Mouse (Mus musculus): ENCODE measurements around the gene Iqgap2. TPM values are rescaled to one million over a fixed set of nuclear protein-coding genes. Genes with fewer than 3 reads are reported as not detected.

The Iqgap2 gene
- polyA plus RNA-seq, 1 experiment from 2014 or later, result 8.5 TPM

- H3K4me1 ChIP-seq (ENCODE audit: control insufficient read depth, insufficient read depth, low read length), result no peaks in the 10 kb centered on the region
- no peaks in the 10 kb centered on the region for H3K9me3 ChIP-seq (replicated peaks; ENCODE audit: control insufficient read depth, low read length)
- no peak overlapping the region for H3K9ac ChIP-seq (ENCODE audit: low read depth, low read length)
- H3K36me3 ChIP-seq (ENCODE audit: control insufficient read depth, insufficient read depth, low read length), result no peaks in the 10 kb centered on the region
- whole genome bisulfite sequencing (ENCODE audit: insufficient replicate concordance), result 74% methylated on average over 4 of the region's 4 CpGs
- no peak overlapping the region for H3K4me3 ChIP-seq (ENCODE audit: low read depth, low read length)
- no peak overlapping the region for H3K4me2 ChIP-seq
- no peak for ATAC-seq (replicated peaks; ENCODE audit: insufficient number of reproducible peaks, low FRiP score, low TSS enrichment)
- no peak overlapping the region for H3K27ac ChIP-seq (ENCODE audit: low read depth, low read length)
- no peaks in the 10 kb centered on the region for H3K27me3 ChIP-seq (ENCODE audit: control insufficient read depth, insufficient read depth, low read length)
These were observed 176.4 kb downstream of the Iqgap2 start for GRCm38 (mm10) chr13:95715356-95715755.

- no peak overlapping the region for H3K4me3 ChIP-seq (ENCODE audit: low read depth, low read length)
- H3K9ac ChIP-seq (ENCODE audit: low read depth, low read length), result no peak overlapping the region
- 59% methylated on average over 3 of the region's 3 CpGs for WGBS (ENCODE audit: insufficient replicate concordance)
- no peak overlapping the region for H3K4me2 ChIP-seq
- ATAC-seq (replicated peaks; ENCODE audit: insufficient number of reproducible peaks, low FRiP score, low TSS enrichment), result no peak
- H3K27ac ChIP-seq (ENCODE audit: low read depth, low read length), result no peak overlapping the region
- no peaks in the 10 kb centered on the region for H3K27me3 ChIP-seq (ENCODE audit: control insufficient read depth, insufficient read depth, low read length)
- no peaks in the 10 kb centered on the region for H3K9me3 ChIP-seq (replicated peaks; ENCODE audit: control insufficient read depth, low read length)
- no peaks in the 10 kb centered on the region for H3K36me3 ChIP-seq (ENCODE audit: control insufficient read depth, insufficient read depth, low read length)
- no peaks in the 10 kb centered on the region for H3K4me1 ChIP-seq (ENCODE audit: control insufficient read depth, insufficient read depth, low read length)
These were observed 177.3 kb downstream of the Iqgap2 start for GRCm38 (mm10) chr13:95714271-95714975.

- no peak overlapping the region for H3K4me3 ChIP-seq (ENCODE audit: low read depth, low read length)
- no peak for ATAC-seq (replicated peaks; ENCODE audit: insufficient number of reproducible peaks, low FRiP score, low TSS enrichment)
These were observed 179.0 kb downstream of the Iqgap2 start for GRCm38 (mm10) chr13:95712570-95713268.

GRCm38 (mm10) chr13:95712054-95712453 lies 179.7 kb downstream of the Iqgap2 start:
- Histone ChIP-seq H3K9ac (ENCODE audit: low read depth, low read length) (no peak overlapping the region), H3K27me3 (ENCODE audit: control insufficient read depth, insufficient read depth, low read length) (no peaks in the 10 kb centered on the region), H3K36me3 (ENCODE audit: control insufficient read depth, insufficient read depth, low read length) (no peaks in the 10 kb centered on the region), H3K4me2 (no peak overlapping the region), H3K27ac (ENCODE audit: low read depth, low read length) (no peak overlapping the region), H3K4me3 (ENCODE audit: low read depth, low read length) (no peak overlapping the region), H3K9me3 (replicated peaks; ENCODE audit: control insufficient read depth, low read length) (no peaks in the 10 kb centered on the region), H3K4me1 (ENCODE audit: control insufficient read depth, insufficient read depth, low read length) (no peaks in the 10 kb centered on the region)
- ATAC-seq (replicated peaks; ENCODE audit: insufficient number of reproducible peaks, low FRiP score, low TSS enrichment), result no peak

More at GRCm38 (mm10) chr13:95712570-95713268, 179.0 kb downstream of the Iqgap2 start:
- Histone ChIP-seq H3K9me3 (replicated peaks; ENCODE audit: control insufficient read depth, low read length) (no peaks in the 10 kb centered on the region), H3K4me2 (no peak overlapping the region), H3K4me1 (ENCODE audit: control insufficient read depth, insufficient read depth, low read length) (no peaks in the 10 kb centered on the region), H3K27ac (ENCODE audit: low read depth, low read length) (no peak overlapping the region), H3K27me3 (ENCODE audit: control insufficient read depth, insufficient read depth, low read length) (no peaks in the 10 kb centered on the region), H3K9ac (ENCODE audit: low read depth, low read length) (no peak overlapping the region), H3K36me3 (ENCODE audit: control insufficient read depth, insufficient read depth, low read length) (no peaks in the 10 kb centered on the region)
- WGBS (ENCODE audit: insufficient replicate concordance), result 82% methylated on average over 9 of the region's 9 CpGs

GRCm38 (mm10) chr13:95705589-95705988 lies 186.1 kb downstream of the Iqgap2 start:
- H3K27ac ChIP-seq (ENCODE audit: low read depth, low read length), result no peak overlapping the region
- no peaks in the 10 kb centered on the region for H3K36me3 ChIP-seq (ENCODE audit: control insufficient read depth, insufficient read depth, low read length)
- H3K4me3 ChIP-seq (ENCODE audit: low read depth, low read length), result no peak overlapping the region
- H3K4me1 ChIP-seq (ENCODE audit: control insufficient read depth, insufficient read depth, low read length), result no peaks in the 10 kb centered on the region
- no peak overlapping the region for H3K4me2 ChIP-seq
- 80% methylated on average over 6 of the region's 6 CpGs for WGBS (ENCODE audit: insufficient replicate concordance)
- no peak overlapping the region for H3K9ac ChIP-seq (ENCODE audit: low read depth, low read length)
- no peaks in the 10 kb centered on the region for H3K27me3 ChIP-seq (ENCODE audit: control insufficient read depth, insufficient read depth, low read length)
- no peak for ATAC-seq (replicated peaks; ENCODE audit: insufficient number of reproducible peaks, low FRiP score, low TSS enrichment)
- H3K9me3 ChIP-seq (replicated peaks; ENCODE audit: control insufficient read depth, low read length), result no peaks in the 10 kb centered on the region

- ATAC-seq (replicated peaks; ENCODE audit: insufficient number of reproducible peaks, low FRiP score, low TSS enrichment), result no peak
- H3K27ac ChIP-seq (ENCODE audit: low read depth, low read length), result no peak overlapping the region
- no peak overlapping the region for H3K4me2 ChIP-seq
- no peaks in the 10 kb centered on the region for H3K9me3 ChIP-seq (replicated peaks; ENCODE audit: control insufficient read depth, low read length)
- H3K36me3 ChIP-seq (ENCODE audit: control insufficient read depth, insufficient read depth, low read length), result no peaks in the 10 kb centered on the region
- no peaks in the 10 kb centered on the region for H3K27me3 ChIP-seq (ENCODE audit: control insufficient read depth, insufficient read depth, low read length)
- WGBS (ENCODE audit: insufficient replicate concordance), result 75% methylated on average over 5 of the region's 5 CpGs
- H3K9ac ChIP-seq (ENCODE audit: low read depth, low read length), result no peak overlapping the region
- H3K4me1 ChIP-seq (ENCODE audit: control insufficient read depth, insufficient read depth, low read length), result no peaks in the 10 kb centered on the region
- H3K4me3 ChIP-seq (ENCODE audit: low read depth, low read length), result no peak overlapping the region
These were observed 188.3 kb downstream of the Iqgap2 start for GRCm38 (mm10) chr13:95703376-95703775.

- H3K27me3 ChIP-seq (ENCODE audit: control insufficient read depth, insufficient read depth, low read length), result no peaks in the 10 kb centered on the region
- no peak overlapping the region for H3K4me3 ChIP-seq (ENCODE audit: low read depth, low read length)
- H3K4me2 ChIP-seq, result no peak overlapping the region
- no peaks in the 10 kb centered on the region for H3K9me3 ChIP-seq (replicated peaks; ENCODE audit: control insufficient read depth, low read length)
- ATAC-seq (replicated peaks; ENCODE audit: insufficient number of reproducible peaks, low FRiP score, low TSS enrichment), result no peak
- no peaks in the 10 kb centered on the region for H3K36me3 ChIP-seq (ENCODE audit: control insufficient read depth, insufficient read depth, low read length)
- no peak overlapping the region for H3K9ac ChIP-seq (ENCODE audit: low read depth, low read length)
- 70% methylated on average over 6 of the region's 6 CpGs for WGBS (ENCODE audit: insufficient replicate concordance)
- no peak overlapping the region for H3K27ac ChIP-seq (ENCODE audit: low read depth, low read length)
- H3K4me1 ChIP-seq (ENCODE audit: control insufficient read depth, insufficient read depth, low read length), result no peaks in the 10 kb centered on the region
These were observed 193.8 kb downstream of the Iqgap2 start for GRCm38 (mm10) chr13:95697874-95698273.

- no peaks in the 10 kb centered on the region for H3K36me3 ChIP-seq (ENCODE audit: control insufficient read depth, insufficient read depth, low read length)
- no peaks in the 10 kb centered on the region for H3K27me3 ChIP-seq (ENCODE audit: control insufficient read depth, insufficient read depth, low read length)
- WGBS (ENCODE audit: insufficient replicate concordance), result 45% methylated on average over 4 of the region's 4 CpGs
- H3K27ac ChIP-seq (ENCODE audit: low read depth, low read length), result peak within 1 kb of the TSS; percentile 46
- no peak within 1 kb of the TSS for H3K9ac ChIP-seq (ENCODE audit: low read depth, low read length)
- H3K9me3 ChIP-seq (replicated peaks; ENCODE audit: control insufficient read depth, low read length), result no peaks in the 10 kb centered on the region
- no peak for ATAC-seq (replicated peaks; ENCODE audit: insufficient number of reproducible peaks, low FRiP score, low TSS enrichment)
- H3K4me2 ChIP-seq, result no peak within 1 kb of the TSS
- H3K4me3 ChIP-seq (ENCODE audit: low read depth, low read length), result no peak within 1 kb of the TSS
- no peaks in the 10 kb centered on the region for H3K4me1 ChIP-seq (ENCODE audit: control insufficient read depth, insufficient read depth, low read length)
These were observed 195.0 kb downstream of the Iqgap2 start, which contains the start of gene F2rl2 for GRCm38 (mm10) chr13:95696654-95697163. Gene F2rl2 (plus strand): TSS chr13:95696853.

Measured in heart, embryonic 11.5 days (tissue).